Mouse (Mus musculus) CH12.LX (cell line): ENCODE results near the gene H2-Q10. TPM values are rescaled to one million over a fixed set of nuclear protein-coding genes. Genes with fewer than 3 reads are reported as not detected.

ENCODE experiments used
- DNase-seq: peaks from one replicate; pipeline ENCODE4 v3.0.0-alpha.2; 2013; ENCODE audit errors: extremely low read depth
- H3K27ac ChIP-seq: 2 replicates; pipeline ENCODE4 v1.5.1; 2012; ENCODE audit warnings: low read depth, mild to moderate bottlenecking, control low read depth, moderate library complexity; ENCODE audit not compliant: insufficient read depth
- H3K27me3 ChIP-seq: replicated peaks from 2 replicates; pipeline ENCODE3; 2012; ENCODE audit warnings: inconsistent platforms
- H3K36me3 ChIP-seq, 2 experiments: replicated peaks in 1 of 2; 2 replicates each; pipeline versions ENCODE3 to v1.6.1; 2012; ENCODE audit warnings: inconsistent platforms in 1 of 2, low read length in 1 of 2, mild to moderate bottlenecking in 1 of 2, mixed read lengths in 1 of 2, moderate library complexity in 1 of 2; ENCODE audit not compliant: control insufficient read depth in 1 of 2, insufficient read depth in 1 of 2
- H3K4me1 ChIP-seq, 2 experiments: 2 replicates each; pipeline ENCODE4 v1.6.1; 2012; ENCODE audit warnings: inconsistent platforms in 1 of 2, moderate library complexity in 1 of 2; ENCODE audit not compliant: insufficient read depth in 2 of 2, control insufficient read depth in 1 of 2
- H3K4me2 ChIP-seq: 2 replicates; pipeline ENCODE4 v1.6.1; 2012; ENCODE audit warnings: low read depth, mild to moderate bottlenecking, control low read depth; ENCODE audit not compliant: poor library complexity, insufficient read depth, severe bottlenecking
- H3K4me3 ChIP-seq, 3 experiments: fragments of 150-350 bp in 1 of 3; sonication (generic) in 1 of 3; replicated peaks in 1 of 3; 2 replicates each; pipeline versions ENCODE3 to v1.5.1; 2011 to 2012; ENCODE audit warnings: low read depth in 2 of 3, low read length in 2 of 3, mild to moderate bottlenecking in 2 of 3, moderate library complexity in 2 of 3, control low read depth in 1 of 3, improper control_type of control experiment in 1 of 3, inconsistent platforms in 1 of 3, mixed read lengths in 1 of 3; ENCODE audit not compliant: poor library complexity in 1 of 3
- H3K79me2 ChIP-seq: replicated peaks from 2 replicates; pipeline ENCODE4 v1.6.1; 2012; ENCODE audit warnings: mild to moderate bottlenecking, moderate library complexity; ENCODE audit not compliant: control insufficient read depth, poor library complexity, insufficient read depth, severe bottlenecking; ENCODE audit errors: extremely low read depth
- H3K9ac ChIP-seq: 2 replicates; pipeline ENCODE4 v1.6.1; 2012; ENCODE audit warnings: low read depth, mild to moderate bottlenecking, control low read depth, moderate library complexity; ENCODE audit not compliant: insufficient read depth
- H3K9me3 ChIP-seq: replicated peaks from 2 replicates; pipeline ENCODE3; 2012; ENCODE audit warnings: low read length, inconsistent platforms, mixed read lengths
- CHD1 ChIP-seq: IDR thresholded peaks from 2 replicates; pipeline ENCODE4 v1.6.1; 2012; ENCODE audit warnings: low read depth, low read length, improper control_type of control experiment, inconsistent platforms
- CTCF ChIP-seq, 2 experiments: IDR thresholded peaks in 1 of 2; conservative IDR thresholded peaks in 1 of 2; 2 replicates each; pipeline ENCODE4 v1.5.1; 2011 to 2012; ENCODE audit warnings: low read depth in 2 of 2, low read length in 2 of 2, improper control_type of control experiment in 1 of 2, inconsistent platforms in 1 of 2, mild to moderate bottlenecking in 1 of 2, moderate library complexity in 1 of 2
- E2F4 ChIP-seq: IDR thresholded peaks from 2 replicates; pipeline ENCODE4 v1.6.1; 2011; ENCODE audit warnings: low read depth, low read length, improper control_type of control experiment; ENCODE audit not compliant: insufficient replicate concordance
- EP300 ChIP-seq: IDR thresholded peaks from 2 replicates; pipeline ENCODE4 v1.6.1; 2011; ENCODE audit warnings: low read length, improper control_type of control experiment
- JUN ChIP-seq: IDR thresholded peaks from 2 replicates; pipeline ENCODE4 v1.6.1; 2011; ENCODE audit warnings: low read depth, mild to moderate bottlenecking, low read length, improper control_type of control experiment, moderate library complexity; ENCODE audit not compliant: insufficient read depth
- MAX ChIP-seq: IDR thresholded peaks from 2 replicates; pipeline ENCODE4 v1.6.1; 2011; ENCODE audit warnings: low read length, improper control_type of control experiment
- MEF2A ChIP-seq: IDR thresholded peaks from 2 replicates; pipeline ENCODE4 v1.6.1; 2014; ENCODE audit warnings: low read depth, mild to moderate bottlenecking, inconsistent platforms, low read length, improper control_type of control experiment, borderline replicate concordance
- MXI1 ChIP-seq: IDR thresholded peaks from 2 replicates; pipeline ENCODE4 v1.6.1; 2011; ENCODE audit warnings: mild to moderate bottlenecking, low read depth, low read length, improper control_type of control experiment
- MYC ChIP-seq: IDR thresholded peaks from 2 replicates; pipeline ENCODE4 v1.6.1; 2011; ENCODE audit warnings: low read depth, mild to moderate bottlenecking, improper control_type of control experiment, low read length
- PAX5 ChIP-seq: IDR thresholded peaks from 2 replicates; pipeline ENCODE4 v1.6.1; 2012; ENCODE audit warnings: low read length, inconsistent platforms, mixed read lengths
- RCOR1 ChIP-seq: conservative IDR thresholded peaks from 2 replicates; pipeline ENCODE4 v1.6.1; 2012; ENCODE audit warnings: low read depth, mild to moderate bottlenecking, inconsistent platforms, low read length, improper control_type of control experiment
- SMC3 ChIP-seq: IDR thresholded peaks from 2 replicates; pipeline ENCODE4 v1.6.1; 2011; ENCODE audit warnings: low read depth, low read length, improper control_type of control experiment
- UBTF ChIP-seq: IDR thresholded peaks from 2 replicates; pipeline ENCODE4 v1.6.1; 2012; ENCODE audit warnings: low read depth, mild to moderate bottlenecking, inconsistent platforms, low read length, improper control_type of control experiment, moderate library complexity
- USF2 ChIP-seq: conservative IDR thresholded peaks from 2 replicates; pipeline ENCODE4 v1.6.1; 2011; ENCODE audit warnings: low read depth, low read length, improper control_type of control experiment
- ZC3H11A ChIP-seq: IDR thresholded peaks from 2 replicates; pipeline ENCODE4 v1.6.1; 2012; ENCODE audit warnings: low read depth, mild to moderate bottlenecking, inconsistent platforms, low read length, improper control_type of control experiment
- ZKSCAN1 ChIP-seq: IDR thresholded peaks from 2 replicates; pipeline ENCODE4 v1.6.1; 2012; ENCODE audit warnings: low read depth, inconsistent platforms, low read length, improper control_type of control experiment, borderline replicate concordance
- dilution Hi-C: fragments of 300-500 bp; cut with MboI; formaldehyde crosslinking; loops from 2 replicates; pipeline ENCODE4 v1.14.3; 2020; ENCODE audit warnings: low sequenced_read_pairs; ENCODE audit not compliant: extremely low pct_unique_long_range_greater_than_20kb, extremely low pct_ligation_motif_present
- in situ Hi-C: fragments of 300-500 bp; cut with MboI; formaldehyde crosslinking; loops from 3 replicates; pipeline ENCODE4 v1.14.3; 2019; ENCODE audit warnings: low sequenced_read_pairs, low pct_ligation_motif_present, low pct_unique_long_range_greater_than_20kb, mixed read lengths
- polyA plus RNA-seq: library from polyadenylated mRNA; unstranded; fragments of >175 nt; gene quantifications from 2 replicates; pipeline ENCODE4 v1.2.1, GENCODE M21; 2012; ENCODE audit warnings: low read depth; ENCODE audit not compliant: insufficient read length
- total RNA-seq, 2 experiments: library from RNA; depleted of rRNA; stranded (reverse); fragments of 300-350 nt in 1 of 2; fragments of >200 nt in 1 of 2; gene quantifications; 2 replicates each; pipeline ENCODE4 v1.2.3; 2012 to 2014

H2-Q10 gene
- total and polyA plus RNA-seq, 3 experiments, result 0.62 to 60.0 (median 2.4) TPM

- dilution Hi-C loops (no loop called here), in situ Hi-C loops (no loop called here)
- no peak overlapping the region for H3K9ac ChIP-seq
- H3K36me3 ChIP-seq, result peaks cover 0 to 2% of the 10 kb centered on the region in 2 experiments
- H3K4me2 ChIP-seq, result no peak overlapping the region
- no peak overlapping the region for H3K27ac ChIP-seq
- no peak overlapping the region for H3K4me3 ChIP-seq
- peaks cover 4% of the 10 kb centered on the region for H3K27me3 ChIP-seq
- H3K9me3 ChIP-seq, result no peaks in the 10 kb centered on the region
- no peak for TF ChIP-seq CHD1
- no peak for TF ChIP-seq JUN
- TF ChIP-seq UBTF, result no peak
- TF ChIP-seq PAX5, result no peak
- TF ChIP-seq ZKSCAN1, result no peak
- no peak for TF ChIP-seq MAX
- no peak for TF ChIP-seq MYC
- TF ChIP-seq RCOR1, result no peak
- no peak for TF ChIP-seq MEF2A
- TF ChIP-seq SMC3, result no peak
- TF ChIP-seq MXI1, result no peak
- no peak for TF ChIP-seq CTCF (conservative IDR thresholded peaks at IDR 0.05 in 1 of 2, IDR thresholded peaks at IDR 0.05 in 1 of 2; ENCODE audit: low read depth in 2 of 2, low read length in 2 of 2)
- no peak for TF ChIP-seq EP300
- H3K79me2 ChIP-seq, result no peaks in the 10 kb centered on the region
- H3K4me1 ChIP-seq, result peaks cover 0 to 18% of the 10 kb centered on the region in 2 experiments; a peak in 2 of 4 replicates
- DNase-seq, result no peak
These were observed 37.0 kb downstream of the H2-Q10 start for GRCm38 (mm10) chr17:35506881-35507280.

DNA sequence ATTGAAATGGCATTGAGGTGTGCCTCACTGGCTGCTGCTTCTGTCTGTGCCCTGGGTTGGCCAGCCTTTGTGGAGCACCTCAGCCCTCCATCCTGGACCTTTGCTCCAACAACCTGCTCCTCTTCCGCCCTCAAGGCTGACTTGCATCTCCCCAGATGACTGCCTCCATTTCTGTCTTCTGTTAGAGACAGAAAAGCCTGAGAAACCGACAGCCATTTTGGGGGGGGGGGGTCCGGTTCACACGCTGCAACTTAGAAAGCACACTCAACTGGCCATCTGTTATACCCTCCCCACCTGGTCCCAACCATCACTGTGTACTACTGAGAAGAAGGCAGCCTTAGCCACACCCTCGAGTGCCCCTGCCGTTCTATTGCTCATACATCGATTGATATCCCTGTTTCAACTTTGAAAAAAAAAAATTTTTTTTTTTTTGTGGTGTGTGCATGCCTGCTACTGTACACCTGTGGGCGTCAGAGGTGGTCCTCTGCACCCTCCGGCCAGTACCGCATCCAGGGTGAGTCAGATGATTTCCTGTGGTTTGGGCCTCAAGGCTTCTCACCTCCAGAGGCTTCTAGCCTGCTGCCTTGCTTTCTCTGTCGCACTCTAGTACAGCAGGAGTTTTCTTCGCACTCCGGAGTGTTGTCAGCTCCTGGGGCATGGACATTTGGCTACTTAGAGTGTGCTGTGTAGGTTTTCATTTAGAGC, 37.8 kb downstream of the H2-Q10 start:
- H3K4me2 ChIP-seq, result no peak overlapping the region
- no peak overlapping the region for H3K27ac ChIP-seq
- H3K4me3 ChIP-seq, result no peak overlapping the region
- no peaks in the 10 kb centered on the region for H3K79me2 ChIP-seq
- H3K9ac ChIP-seq, result no peak overlapping the region
- in situ Hi-C loops, result no loop called here
- no peak for TF ChIP-seq MAX
- no peak for TF ChIP-seq ZC3H11A
- no peak for TF ChIP-seq USF2
- TF ChIP-seq PAX5, result no peak
- no peak for TF ChIP-seq E2F4
- dilution Hi-C loops, result no loop called here
- H3K27me3 ChIP-seq, result peaks cover 1% of the 10 kb centered on the region
- no peaks in the 10 kb centered on the region for H3K9me3 ChIP-seq
- DNase-seq, result no peak
- H3K4me1 ChIP-seq, result peaks cover 0 to 18% of the 10 kb centered on the region in 2 experiments; a peak in 2 of 4 replicates
- peaks cover 4 to 8% of the 10 kb centered on the region in 2 experiments for H3K36me3 ChIP-seq
